ENCODE assay signal across 8 mouse cellular contexts in genomic region chr2:136714008-136714411, GRCm38 (mm10). TPM values are rescaled to one million over a fixed set of nuclear protein-coding genes. Genes with fewer than 3 reads are reported as not detected.
A peak's percentile ranks its signal among the peaks of the same experiment; 100 is the strongest.
DNase-seq lines count a peak whose midpoint lies in the region; TF ChIP-seq lines count a peak whose summit lies in the region.

No protein-coding gene starts in this region.

- peak; percentile 18 for DNase-seq in MEL (ENCODE audit: low read depth, low spot score)
- DNase-seq in cerebellum, adult 2 months = peak; percentile 74 to 79
- peak; percentile 93 for DNase-seq in forelimb bud, embryonic 11.5 days (ENCODE audit: low read depth, low spot score)
- DNase-seq in heart, postnatal 4 days = peak; percentile 92
- DNase-seq in layer of hippocampus, adult 18-20 months (ENCODE audit: low spot score in 2 of 2) = peak; percentile 44 to 64
- peak; percentile 51 to 64 for DNase-seq in lung, adult 18-20 months
- peak; percentile 68 for DNase-seq in ovary, adult 18-20 months (ENCODE audit: low spot score)
- peak; percentile 70 for DNase-seq in urinary bladder, adult 2 months (ENCODE audit: low spot score)

- no peak overlapping the region for H3K4me3 ChIP-seq in MEL (ENCODE audit: control insufficient read depth in 1 of 2, insufficient read depth in 1 of 2, low read depth in 2 of 2, low read length in 2 of 2)
- peak overlapping the region; percentile 96 for H3K4me3 ChIP-seq in cerebellum, adult 2 months (replicated peaks; ENCODE audit: insufficient read depth, low read depth, low read length)

- TF ChIP-seq RAD21 in MEL (IDR thresholded peaks at IDR 0.05; ENCODE audit: low read depth, low read length) = no peak

- TF ChIP-seq CTCF in MEL (IDR thresholded peaks at IDR 0.05 in 2 of 3, conservative IDR thresholded peaks at IDR 0.05 in 1 of 3; ENCODE audit: control insufficient read depth in 1 of 3, insufficient read depth in 1 of 3, low read depth in 2 of 3, low read length in 3 of 3, poor library complexity in 1 of 3, severe bottlenecking in 1 of 3) = no peak
- no peak for TF ChIP-seq CTCF in cerebellum, adult 2 months (IDR thresholded peaks at IDR 0.05; ENCODE audit: borderline replicate concordance, insufficient read depth, low read depth, low read length)

- TF ChIP-seq EP300 in MEL (IDR thresholded peaks at IDR 0.05; ENCODE audit: low read depth in 1 of 2, low read length in 2 of 2) = no peak

- H3K9me3 ChIP-seq in MEL (replicated peaks; ENCODE audit: insufficient read depth, low read length) = no peaks in the 10 kb centered on the region

- H3K27me3 ChIP-seq in MEL (ENCODE audit: control insufficient read depth in 1 of 2, insufficient read depth in 2 of 2, low read length in 2 of 2) = no peaks in the 10 kb centered on the region
- H3K27me3 ChIP-seq in cerebellum, adult 2 months (ENCODE audit: control insufficient read depth, insufficient read depth, low read length) = no peaks in the 10 kb centered on the region

- H3K79me2 ChIP-seq in MEL (ENCODE audit: control insufficient read depth, insufficient read depth, low read length, poor library complexity) = no peaks in the 10 kb centered on the region

- H3K27ac ChIP-seq in MEL (ENCODE audit: control insufficient read depth, low read depth, low read length) = no peak overlapping the region
- H3K27ac ChIP-seq in cerebellum, adult 2 months (ENCODE audit: insufficient read depth, low read length) = peak overlapping the region; percentile 82

- no peaks in the 10 kb centered on the region for H3K36me3 ChIP-seq in MEL (ENCODE audit: control insufficient read depth in 1 of 2, insufficient read depth in 2 of 2, low read length in 2 of 2)

- H3K4me1 ChIP-seq in MEL (ENCODE audit: control insufficient read depth in 1 of 2, insufficient read depth in 2 of 2, low read length in 2 of 2) = no peaks in the 10 kb centered on the region
- H3K4me1 ChIP-seq in cerebellum, adult 2 months (ENCODE audit: control insufficient read depth, insufficient read depth, low read length) = no peaks in the 10 kb centered on the region; the same call in 1 of the 2 replicates

- under 1% methylated on average over 22 of the region's 22 CpGs for WGBS in cerebellum, adult 2 months

- no peak overlapping the region for H3K9ac ChIP-seq in MEL (ENCODE audit: control insufficient read depth, low read depth, low read length, poor library complexity, severe bottlenecking)

- TF ChIP-seq POLR2A in MEL (IDR thresholded peaks at IDR 0.05; ENCODE audit: control insufficient read depth in 1 of 2, insufficient read depth in 1 of 2, low read depth in 1 of 2, low read length in 2 of 2, poor library complexity in 1 of 2) = no peak
- no peak for TF ChIP-seq POLR2A in cerebellum, adult 2 months (IDR thresholded peaks at IDR 0.05; ENCODE audit: borderline replicate concordance, insufficient read depth, low read length)

TF ChIP-seq in MEL, 35 proteins besides CTCF, POLR2A, EP300 and RAD21:
- TF ChIP-seq MEF2A (IDR thresholded peaks at IDR 0.05; ENCODE audit: extremely low read depth, insufficient replicate concordance, low read depth, low read length, poor library complexity, severe bottlenecking) (no peak), ZNF384 (IDR thresholded peaks at IDR 0.05; ENCODE audit: low read depth, low read length) (no peak)

RNA-seq across cellular contexts. Expression of gene Snap25, which starts 0.8 kb away (rescaled TPM):
- not detected in 2 replicates for total RNA-seq in MEL (2012; rRNA removed)
- polyA plus RNA-seq in MEL (2012; ENCODE audit: insufficient read depth in 1 of 2, insufficient read length in 2 of 2, low read depth in 1 of 2, low replicate concordance in 2 of 2, missing spikeins in 1 of 2) = not detected
- 2,833 and 3,013 TPM in 2 replicates for polyA plus RNA-seq in cerebellum, adult 2 months (2012; rRNA removed)
- total RNA-seq in heart, postnatal 4 days (2021) = under 1 TPM in 1 of 2 experiments, not detected in 1; 0.36 TPM
- 1,000 to 10,000 TPM; 2,247 to 2,276 TPM for total RNA-seq in layer of hippocampus, adult 18-20 months (2021)
- 1.6 and 2.3 TPM in 2 replicates for polyA plus RNA-seq in urinary bladder, adult 2 months (2012; rRNA removed)

Comparison
In these comparisons a context has a peak if more than half of its experiments do, and no peak if none do; other contexts are left out.
1. DNase-seq: peak in every context shown above with its lines; median percentile 93 in forelimb bud, embryonic 11.5 days; 92 in heart, postnatal 4 days; 76 in cerebellum, adult 2 months; 70 in urinary bladder, adult 2 months; 68 in ovary, adult 18-20 months; 58 in lung, adult 18-20 months; 54 in layer of hippocampus, adult 18-20 months; 18 in MEL.
2. RNA of gene Snap25, which starts 0.8 kb away (total RNA-seq): 2,247 to 2,276 TPM in layer of hippocampus, adult 18-20 months; 0.36 TPM in heart, postnatal 4 days and not detected in MEL; every median in the first group is over 1,000 times any median in the second.